Mouse (Mus musculus): Measurements from ENCODE around the gene Tubb2a. TPM values are rescaled to one million over a fixed set of nuclear protein-coding genes. Genes with fewer than 3 reads are reported as not detected.

The Tubb2a gene
- polyA plus RNA-seq, 1 experiment from 2014 or later = 2,137 TPM

DNA sequence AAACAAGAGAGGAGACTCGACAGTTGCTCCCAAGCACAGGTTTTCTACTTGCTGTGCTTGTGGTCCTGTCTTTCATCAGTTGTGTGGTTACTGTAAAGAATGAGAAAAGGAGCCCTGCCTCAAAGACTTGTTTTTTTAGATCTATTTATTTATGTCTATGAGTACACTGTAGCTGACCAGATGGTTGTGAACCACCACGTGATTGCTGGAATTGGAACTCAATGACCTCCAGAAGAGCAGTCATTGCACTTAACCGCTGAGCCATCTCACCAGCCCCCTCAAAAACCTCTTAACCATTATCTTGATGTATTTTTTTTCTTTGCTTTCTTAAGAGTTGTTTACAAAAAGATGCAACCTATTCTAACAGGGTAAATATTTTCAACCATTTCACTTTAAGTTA lies 42.4 kb downstream of the Tubb2a start:
- WGBS = 84% methylated on average over 3 of the region's 3 CpGs
- Histone ChIP-seq H3K36me3 (ENCODE audit: control insufficient read depth, insufficient read depth) (peaks cover 3% of the 10 kb centered on the region), H3K4me1 (replicated peaks; ENCODE audit: control insufficient read depth, insufficient read depth, low read length) (peaks cover 14% of the 10 kb centered on the region), H3K9ac (replicated peaks; ENCODE audit: low read depth, low read length) (no peak overlapping the region), H3K27ac (ENCODE audit: low read length) (no peak overlapping the region), H3K4me2 (ENCODE audit: low read length) (no peak overlapping the region), H3K27me3 (replicated peaks; ENCODE audit: control insufficient read depth, insufficient read depth, low read length) (no peaks in the 10 kb centered on the region), H3K4me3 (replicated peaks; ENCODE audit: low read length) (no peak overlapping the region), H3K9me3 (ENCODE audit: control insufficient read depth, low read length) (no peaks in the 10 kb centered on the region; the same call in 1 of the 2 replicates)
- ATAC-seq = no peak

DNA sequence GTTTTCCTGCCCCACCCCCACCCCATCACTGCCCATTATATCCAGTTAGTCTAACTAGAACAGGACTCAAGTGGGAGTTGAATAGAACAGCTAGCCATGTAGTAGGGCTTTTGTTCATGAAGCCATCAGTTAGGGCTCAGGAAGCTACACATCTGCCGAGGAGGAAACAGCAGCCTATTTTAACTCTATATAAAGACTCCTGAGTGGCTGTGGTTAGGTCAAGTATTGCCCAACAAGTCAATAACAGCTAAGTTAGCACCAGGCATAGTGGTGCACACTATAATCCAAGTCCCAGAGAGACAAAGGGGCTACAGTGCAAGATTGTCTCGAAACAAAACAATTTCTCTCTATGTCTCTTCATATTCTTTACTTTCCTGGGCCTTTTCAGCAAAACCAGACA lies 45.8 kb downstream of the Tubb2a start:
- no peaks in the 10 kb centered on the region for H3K9me3 ChIP-seq (ENCODE audit: control insufficient read depth, low read length)
- no peak overlapping the region for H3K4me2 ChIP-seq (ENCODE audit: low read length)
- no peak overlapping the region for H3K9ac ChIP-seq (replicated peaks; ENCODE audit: low read depth, low read length)
- H3K4me3 ChIP-seq (replicated peaks; ENCODE audit: low read length) = no peak overlapping the region
- no peaks in the 10 kb centered on the region for H3K27me3 ChIP-seq (replicated peaks; ENCODE audit: control insufficient read depth, insufficient read depth, low read length)
- peaks cover 13% of the 10 kb centered on the region for H3K36me3 ChIP-seq (ENCODE audit: control insufficient read depth, insufficient read depth)
- H3K4me1 ChIP-seq (replicated peaks; ENCODE audit: control insufficient read depth, insufficient read depth, low read length) = peaks cover 4% of the 10 kb centered on the region
- no peak overlapping the region for H3K27ac ChIP-seq (ENCODE audit: low read length)
- 58% methylated on average over 2 of the region's 2 CpGs for WGBS
- no peak for ATAC-seq

Other genes with a start within 250 kb of the Tubb2a start
- gene Serpinb6e, start 234.6 kb downstream of the Tubb2a start, polyA plus RNA-seq (2015; fragmentation: Nextera tagmentation; extraction: Ambion mirVana) = not detected in 2 replicates
- gene Serpinb6c, start 172.3 kb downstream of the Tubb2a start, polyA plus RNA-seq (2015; fragmentation: Nextera tagmentation; extraction: Ambion mirVana) = 0.15 and 0.36 TPM in 2 replicates
- gene Nqo2, start 113.3 kb downstream of the Tubb2a start, polyA plus RNA-seq (2015; fragmentation: Nextera tagmentation; extraction: Ambion mirVana) = 6.7 and 7.0 TPM in 2 replicates
- gene Ripk1, start 75.6 kb downstream of the Tubb2a start, polyA plus RNA-seq (2015; fragmentation: Nextera tagmentation; extraction: Ambion mirVana) = 5.9 and 7.3 TPM in 2 replicates
- 36.3 and 37.5 TPM in 2 replicates for gene Serpinb6a, start 75.2 kb downstream of the Tubb2a start, polyA plus RNA-seq (2015; fragmentation: Nextera tagmentation; extraction: Ambion mirVana)
- gene Bphl, start 40.4 kb downstream of the Tubb2a start, polyA plus RNA-seq (2015; fragmentation: Nextera tagmentation; extraction: Ambion mirVana) = 35.5 and 39.0 TPM in 2 replicates
- 1,170 and 1,210 TPM in 2 replicates for gene Tubb2b, start 52.5 kb upstream of the Tubb2a start, polyA plus RNA-seq (2015; fragmentation: Nextera tagmentation; extraction: Ambion mirVana)
- 82.3 and 89.0 TPM in 2 replicates for gene Psmg4, start 85.0 kb upstream of the Tubb2a start, polyA plus RNA-seq (2015; fragmentation: Nextera tagmentation; extraction: Ambion mirVana)